Mouse (Mus musculus) intestine, postnatal 0 days (tissue): ENCODE measurements around the gene Sez6l. TPM values are rescaled to one million over a fixed set of nuclear protein-coding genes. Genes with fewer than 3 reads are reported as not detected.

Source experiments
- ATAC-seq: fragments of 200-750 bp; cut with Nextera tagmentation; 2 replicates; pipeline ENCODE4 v1.8.0; 2017; ENCODE audit warnings: mild to moderate bottlenecking, moderate TSS enrichment, moderate library complexity
- H3K27ac ChIP-seq: fragments of 300-500 bp; sonication (generic); 2 replicates; pipeline ENCODE4 v1.5.1; 2014; ENCODE audit warnings: mild to moderate bottlenecking, low read depth, low read length, moderate library complexity
- H3K27me3 ChIP-seq: fragments of 300-500 bp; sonication (generic); replicated peaks from 2 replicates; pipeline ENCODE4 v1.6.1; 2014; ENCODE audit warnings: low read length, mixed read lengths; ENCODE audit not compliant: control insufficient read depth, insufficient read depth
- H3K36me3 ChIP-seq: fragments of 300-500 bp; sonication (generic); 2 replicates; pipeline ENCODE4 v1.6.1; 2014; ENCODE audit warnings: mild to moderate bottlenecking, moderate library complexity; ENCODE audit not compliant: control insufficient read depth, insufficient read depth
- H3K4me1 ChIP-seq: fragments of 300-500 bp; sonication (generic); replicated peaks from 2 replicates; pipeline ENCODE4 v1.6.1; 2014; ENCODE audit warnings: antibody characterized with exemption, low read length, mixed read lengths; ENCODE audit not compliant: control insufficient read depth, insufficient read depth
- H3K4me2 ChIP-seq: fragments of 300-500 bp; sonication (generic); replicated peaks from 2 replicates; pipeline ENCODE4 v1.6.1; 2014; ENCODE audit warnings: low read depth, mild to moderate bottlenecking, moderate library complexity
- H3K4me3 ChIP-seq: fragments of 300-500 bp; sonication (generic); 2 replicates; pipeline ENCODE4 v1.5.1; 2014; ENCODE audit warnings: low read depth, low read length
- H3K9ac ChIP-seq: fragments of 300-500 bp; sonication (generic); 2 replicates; pipeline ENCODE4 v1.6.1; 2014; ENCODE audit warnings: mild to moderate bottlenecking, low read depth, low read length
- H3K9me3 ChIP-seq: fragments of 300-500 bp; sonication (generic); 2 replicates; pipeline ENCODE4 v1.6.1; 2016; ENCODE audit warnings: mixed run types; ENCODE audit not compliant: control insufficient read depth
- CTCF ChIP-seq: sonication (generic); IDR thresholded peaks from 2 replicates; pipeline ENCODE4 v1.5.1; 2016; ENCODE audit warnings: low read depth, mild to moderate bottlenecking, control low read depth, antibody characterized with exemption, moderate library complexity
- WGBS: fragments of 180-500 bp; shearing (Covaris S2); extraction: QIAGEN DNeasy Blood & Tissue Kit; methylation state at CpG from one replicate; pipeline ENCODE4 v1.1.7; 2014; 5-methylcytosine and 5-hydroxymethylcytosine counted together
- polyA plus RNA-seq: library from polyadenylated mRNA; unstranded; fragments of >200 nt; fragmentation: Nextera tagmentation; extraction: Ambion mirVana; gene quantifications from 2 replicates; pipeline ENCODE4 v1.2.1, GENCODE M21; 2015

The Sez6l gene
- polyA plus RNA-seq, 1 experiment from 2014 or later = 0.63 TPM

- peaks cover 30% of the 10 kb centered on the region for H3K27me3 ChIP-seq
- TF ChIP-seq CTCF = no peak
- no peak overlapping the region for H3K4me2 ChIP-seq
- WGBS = 81% methylated on average over 18 of the region's 18 CpGs
- no peak overlapping the region for H3K4me3 ChIP-seq
- no peak for ATAC-seq
- no peaks in the 10 kb centered on the region for H3K4me1 ChIP-seq
- no peaks in the 10 kb centered on the region for H3K9me3 ChIP-seq
- no peaks in the 10 kb centered on the region for H3K36me3 ChIP-seq
- H3K9ac ChIP-seq = no peak overlapping the region
- no peak overlapping the region for H3K27ac ChIP-seq
Observed at GRCm38 (mm10) chr5:112396066-112396465, 180.9 kb downstream of the Sez6l start.

- peak; percentile 47 for ATAC-seq
- Histone ChIP-seq H3K4me1 (no peaks in the 10 kb centered on the region), H3K9ac (no peak within 1 kb of the TSS), H3K36me3 (no peaks in the 10 kb centered on the region), H3K27me3 (peaks cover 30% of the 10 kb centered on the region), H3K9me3 (no peaks in the 10 kb centered on the region), H3K4me3 (peak within 1 kb of the TSS; percentile 53), H3K27ac (no peak within 1 kb of the TSS), H3K4me2 (peak within 1 kb of the TSS; percentile 74)
- WGBS = 4% methylated on average over 38 of the region's 67 CpGs
- peak; percentile 23 for TF ChIP-seq CTCF
Observed at GRCm38 (mm10) chr5:112394779-112395443, 182.1 kb downstream of the Sez6l start, which contains the start of gene Asphd2. Asphd2 (minus strand) TSS chr5:112394866.

GRCm38 (mm10) chr5:112394415-112394763 is 182.6 kb downstream of the Sez6l start:
- H3K9me3 ChIP-seq = no peaks in the 10 kb centered on the region
- TF ChIP-seq CTCF = no peak
- no peak overlapping the region for H3K27ac ChIP-seq
- no peaks in the 10 kb centered on the region for H3K36me3 ChIP-seq
- H3K4me1 ChIP-seq = no peaks in the 10 kb centered on the region
- H3K4me3 ChIP-seq = peak overlapping the region; percentile 53
- H3K4me2 ChIP-seq = peak overlapping the region; percentile 74
- whole genome bisulfite sequencing = 2% methylated on average over 26 of the region's 28 CpGs
- H3K9ac ChIP-seq = no peak overlapping the region
- 0 out of 2 replicates have a peak, but pooled peaks have one; percentile 31 for ATAC-seq
- peaks cover 30% of the 10 kb centered on the region for H3K27me3 ChIP-seq

GRCm38 (mm10) chr5:112393741-112394414 is 183.1 kb downstream of the Sez6l start:
- H3K27ac ChIP-seq = no peak overlapping the region
- no peak for ATAC-seq
- no peak for TF ChIP-seq CTCF
- peak overlapping the region; percentile 74 for H3K4me2 ChIP-seq
- peaks cover 30% of the 10 kb centered on the region for H3K27me3 ChIP-seq
- H3K4me3 ChIP-seq = peak overlapping the region; percentile 53
- no peaks in the 10 kb centered on the region for H3K9me3 ChIP-seq
- H3K36me3 ChIP-seq = no peaks in the 10 kb centered on the region
- H3K9ac ChIP-seq = no peak overlapping the region
- H3K4me1 ChIP-seq = no peaks in the 10 kb centered on the region
- WGBS = 15% methylated on average over 18 of the region's 18 CpGs

- Histone ChIP-seq H3K27ac (no peak overlapping the region), H3K4me1 (no peaks in the 10 kb centered on the region), H3K4me3 (no peak overlapping the region), H3K9me3 (no peaks in the 10 kb centered on the region), H3K27me3 (peaks cover 30% of the 10 kb centered on the region), H3K9ac (no peak overlapping the region), H3K4me2 (no peak overlapping the region), H3K36me3 (no peaks in the 10 kb centered on the region)
- WGBS = 65% methylated on average over 27 of the region's 27 CpGs
- no peak for ATAC-seq
- no peak for TF ChIP-seq CTCF
Observed at GRCm38 (mm10) chr5:112391676-112392323, 185.2 kb downstream of the Sez6l start.

- H3K4me3 ChIP-seq = no peak overlapping the region
- H3K27ac ChIP-seq = no peak overlapping the region
- H3K9ac ChIP-seq = no peak overlapping the region
- no peaks in the 10 kb centered on the region for H3K36me3 ChIP-seq
- no peaks in the 10 kb centered on the region for H3K4me1 ChIP-seq
- no peak overlapping the region for H3K4me2 ChIP-seq
- TF ChIP-seq CTCF = no peak
- peaks cover 28% of the 10 kb centered on the region for H3K27me3 ChIP-seq
- 44% methylated on average over 16 of the region's 16 CpGs for WGBS
- no peaks in the 10 kb centered on the region for H3K9me3 ChIP-seq
- ATAC-seq = no peak
Observed at GRCm38 (mm10) chr5:112391002-112391401, 186.0 kb downstream of the Sez6l start.
